ENCODE assay signal across 19 mouse cellular contexts in the genomic region with DNA sequence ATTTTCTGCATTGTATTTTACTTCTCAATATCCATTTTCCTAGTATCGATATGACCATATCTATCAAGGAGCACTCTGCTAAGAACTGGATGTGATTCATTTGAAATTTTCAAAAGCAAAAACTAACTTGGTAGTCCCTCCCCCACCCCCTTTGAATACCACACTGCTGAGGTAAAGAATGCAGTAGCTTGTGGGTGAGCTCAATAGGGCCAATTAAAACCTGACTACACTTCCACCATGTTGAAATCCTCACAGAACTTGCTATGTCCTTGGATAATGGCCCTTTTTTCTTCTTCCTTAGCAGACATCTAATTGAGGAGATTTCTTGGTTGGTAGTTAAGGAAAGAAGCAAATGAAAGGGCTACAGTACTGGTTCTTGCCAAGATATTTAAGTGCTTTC.
"Had no signal": no experiment of that assay in that cellular context is flagged by ENCODE, and none has a peak within 500 bp of the region (broad histone marks: within the 10 kb centered on the region; RNA-seq: fewer than 3 reads in every experiment).

No protein-coding gene starts in this region.

- ATAC-seq: liver, embryonic 12.5 days; midbrain, embryonic 13.5 days; midbrain, embryonic 16.5 days had no signal

- H3K27me3 ChIP-seq: liver, embryonic 12.5 days; liver, embryonic 15.5 days; lung, embryonic 15.5 days; midbrain, embryonic 13.5 days had no signal

- H3K4me1 ChIP-seq: limb, embryonic 13.5 days; lung, embryonic 15.5 days had no signal

- H3K4me2 ChIP-seq: limb, embryonic 13.5 days; liver, embryonic 12.5 days; liver, embryonic 15.5 days; lung, embryonic 15.5 days; midbrain, embryonic 13.5 days had no signal

- H3K9me3 ChIP-seq: limb, embryonic 10.5 days; limb, embryonic 13.5 days; liver, embryonic 12.5 days; liver, embryonic 15.5 days; lung, embryonic 15.5 days; megakaryocyte, embryonic 14.5 days; midbrain, embryonic 10.5 days; midbrain, embryonic 13.5 days had no signal

- DNase-seq: kidney, postnatal 25 days; layer of hippocampus, adult 9-11 months; liver; lung, adult 18-20 months; lung, postnatal 10 days; lung, postnatal 36 days; thymus, adult 2 months; thymus, postnatal 25 days had no signal

- H3K9ac ChIP-seq: limb, embryonic 13.5 days; liver, embryonic 12.5 days; liver, embryonic 15.5 days; lung, embryonic 15.5 days; midbrain, embryonic 13.5 days had no signal

- H3K36me3 ChIP-seq: limb, embryonic 10.5 days; limb, embryonic 13.5 days; liver, embryonic 12.5 days; liver, embryonic 15.5 days; lung, embryonic 15.5 days; midbrain, embryonic 10.5 days; midbrain, embryonic 13.5 days had no signal

- H3K4me3 ChIP-seq: layer of hippocampus, adult 2 months; limb, embryonic 10.5 days; limb, embryonic 13.5 days; liver, embryonic 12.5 days; liver, embryonic 15.5 days; lung, embryonic 15.5 days; megakaryocyte, embryonic 14.5 days; midbrain, embryonic 10.5 days; midbrain, embryonic 13.5 days had no signal

- H3K27ac ChIP-seq: kidney, postnatal 0 days; layer of hippocampus, adult 2 months; limb, embryonic 10.5 days; limb, embryonic 13.5 days; liver, embryonic 12.5 days; liver, embryonic 15.5 days; lung, embryonic 15.5 days; midbrain, embryonic 10.5 days; midbrain, embryonic 13.5 days had no signal
